Mouse (Mus musculus) urinary bladder, postnatal 4 days (tissue): ENCODE data around the gene Fam210b.

Experiments
- DNase-seq, 2 experiments: peaks; one replicate each; pipeline ENCODE4 v3.0.0; 2021 to 2022; ENCODE audit warnings: low spot score in 2 of 2

Gene Fam210b

GRCm38 (mm10) chr2:172350773-172351172, 5.4 kb downstream of the Fam210b start:
- no peak for DNase-seq

DNA sequence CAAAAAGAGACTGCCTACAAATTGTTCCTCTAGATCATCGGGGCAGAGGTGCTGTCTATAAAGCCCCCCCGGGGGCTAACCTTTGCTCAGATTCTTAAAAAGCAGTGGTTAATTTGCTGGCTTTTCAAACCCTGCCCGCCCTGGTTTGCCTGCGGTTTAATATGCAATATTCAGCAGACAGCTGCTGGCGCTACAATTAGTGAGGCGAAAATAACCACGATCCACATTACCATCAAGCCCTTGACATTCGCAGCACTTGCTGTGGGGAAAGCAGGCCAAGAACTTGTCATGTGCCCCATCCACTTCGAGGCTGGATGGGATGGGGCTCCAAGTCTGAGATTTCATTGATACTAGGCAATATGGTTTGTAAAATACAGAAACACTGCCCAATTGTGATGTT, 7.9 kb downstream of the Fam210b start:
- no peak for DNase-seq

DNA sequence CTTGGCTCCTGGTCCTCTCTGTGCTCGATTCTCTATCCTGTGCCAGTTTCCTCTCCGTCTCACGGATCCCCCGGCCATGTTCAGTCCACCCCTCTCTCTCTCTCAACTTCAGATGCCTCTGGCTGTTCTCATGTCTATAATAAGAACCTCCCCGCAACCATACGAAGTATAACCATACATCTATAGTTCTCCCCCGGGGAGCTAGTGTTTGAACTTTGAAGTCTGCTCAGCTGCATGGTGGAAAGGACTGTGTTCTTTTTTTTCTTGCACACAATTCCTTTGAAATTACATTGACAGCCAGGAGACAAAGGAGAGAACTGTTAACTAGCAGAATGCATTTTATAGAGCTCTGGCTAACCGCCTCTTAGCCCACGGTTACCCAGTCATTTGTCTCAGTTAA, 9.4 kb downstream of the Fam210b start:
- DNase-seq = no peak

- no peak for DNase-seq
Measured at GRCm38 (mm10) chr2:172355833-172356232, 10.5 kb downstream of the Fam210b start.

DNA sequence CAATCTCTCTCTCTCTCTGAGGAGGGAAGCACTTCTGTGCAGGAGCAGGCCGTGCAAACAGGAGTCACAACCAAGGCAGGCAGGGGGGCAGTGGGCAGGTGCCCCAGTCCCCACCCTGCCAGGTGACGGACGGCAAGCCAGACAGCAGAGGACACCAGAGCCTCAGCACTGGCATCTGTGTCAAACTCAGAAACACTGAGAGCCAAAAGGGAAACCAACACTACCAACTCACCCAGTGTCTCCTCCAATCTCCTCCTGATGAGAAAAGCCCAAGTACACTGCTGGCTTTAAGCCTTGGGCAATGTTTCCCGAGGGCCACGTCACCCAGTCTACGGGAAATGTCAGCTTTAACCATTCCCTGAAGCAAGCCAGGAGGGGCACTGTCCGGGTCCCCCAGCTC, 17.8 kb downstream of the Fam210b start:
- DNase-seq = no peak

DNA sequence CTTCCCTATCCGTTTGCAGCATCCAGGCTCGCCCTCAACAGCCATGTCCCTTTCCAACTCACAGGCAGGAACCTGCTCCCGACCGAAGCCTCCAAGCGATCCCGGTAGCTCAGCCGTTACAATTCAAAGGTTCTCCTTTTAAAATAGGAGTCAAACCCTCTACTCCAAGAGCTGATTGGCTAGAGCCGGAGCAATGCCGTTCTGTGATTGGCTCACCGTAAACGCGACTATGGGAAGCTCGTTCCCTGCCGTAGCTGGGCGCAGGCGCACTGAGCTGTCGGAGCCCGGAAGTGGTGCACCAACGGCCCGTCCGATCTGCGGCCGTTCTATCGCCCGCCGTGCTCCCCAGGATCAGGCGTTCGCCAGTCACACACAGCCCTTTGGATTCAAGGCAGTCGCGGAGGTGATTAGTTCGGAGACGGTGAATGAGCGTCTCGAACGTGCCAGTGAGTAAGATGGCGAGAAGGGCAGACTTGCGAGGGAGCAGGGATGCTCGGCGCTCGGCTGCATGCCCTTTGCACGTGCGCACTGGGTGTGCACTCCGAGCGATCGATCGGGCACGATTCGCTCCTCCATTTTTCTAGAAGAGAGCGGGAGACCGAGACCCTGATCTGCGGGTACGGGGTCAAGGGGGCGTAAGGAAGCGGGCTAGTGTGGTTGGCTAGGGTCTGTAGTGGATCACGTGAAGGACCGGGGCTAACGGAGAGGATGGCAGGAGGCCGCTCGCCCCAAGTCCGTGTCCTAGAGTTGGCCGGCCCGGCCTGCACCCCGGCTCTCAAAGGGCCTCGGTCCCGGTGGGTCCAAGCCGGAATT, 25.3 kb downstream of the Fam210b start, which contains the start of the genes Aurka and Cstf1:
Gene Aurka (minus strand): TSS at position 125 of the 813 bp plus-strand sequence.
Gene Cstf1 (plus strand): TSS at position 271 of the 813 bp plus-strand sequence.
- peak; percentile 92 to 93 for DNase-seq

- DNase-seq = no peak
Measured at GRCm38 (mm10) chr2:172371258-172371657, 25.9 kb downstream of the Fam210b start.

DNA sequence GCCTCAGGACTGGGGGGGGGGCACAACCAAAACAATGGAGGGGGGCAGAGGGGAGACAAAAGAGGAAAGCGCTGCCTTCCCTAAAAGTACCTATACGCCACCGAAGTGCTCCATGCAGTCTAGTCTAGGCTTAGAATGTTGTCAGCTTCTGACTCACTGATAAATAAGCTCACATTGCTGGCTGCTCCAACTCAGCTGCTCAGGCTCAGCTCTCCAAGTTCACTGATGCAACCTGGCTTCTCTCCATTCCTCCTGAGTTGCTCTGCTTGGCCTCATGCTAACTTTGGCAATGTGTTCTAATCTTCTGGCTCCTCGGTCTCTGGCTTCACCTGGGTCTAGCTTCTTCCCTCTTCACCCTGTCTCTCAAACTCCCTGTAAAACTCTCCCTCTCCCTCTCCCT, 31.2 kb downstream of the Fam210b start:
- DNase-seq = no peak

GRCm38 (mm10) chr2:172376999-172377515, 31.7 kb downstream of the Fam210b start:
- no peak for DNase-seq

DNA sequence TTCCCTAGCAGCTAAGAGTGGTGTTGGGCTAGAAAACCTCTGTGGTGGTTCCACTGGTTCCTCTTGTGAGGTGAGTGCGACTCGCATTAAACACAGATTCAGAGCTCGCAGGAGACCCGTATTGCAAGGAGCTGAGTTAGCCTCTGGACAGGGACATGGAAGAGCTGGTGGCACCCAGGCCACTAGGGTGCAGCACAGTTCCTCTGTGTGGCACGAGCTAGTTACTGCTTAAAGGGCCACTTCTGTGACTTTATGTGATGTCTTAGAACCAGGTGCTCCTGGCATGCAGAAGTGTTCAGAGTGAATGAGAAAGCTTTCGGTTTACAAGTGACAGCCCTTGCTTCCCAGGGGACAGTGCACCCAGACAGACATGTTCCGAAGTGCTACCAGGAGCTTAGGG, 33.0 kb downstream of the Fam210b start:
- no peak for DNase-seq

DNA sequence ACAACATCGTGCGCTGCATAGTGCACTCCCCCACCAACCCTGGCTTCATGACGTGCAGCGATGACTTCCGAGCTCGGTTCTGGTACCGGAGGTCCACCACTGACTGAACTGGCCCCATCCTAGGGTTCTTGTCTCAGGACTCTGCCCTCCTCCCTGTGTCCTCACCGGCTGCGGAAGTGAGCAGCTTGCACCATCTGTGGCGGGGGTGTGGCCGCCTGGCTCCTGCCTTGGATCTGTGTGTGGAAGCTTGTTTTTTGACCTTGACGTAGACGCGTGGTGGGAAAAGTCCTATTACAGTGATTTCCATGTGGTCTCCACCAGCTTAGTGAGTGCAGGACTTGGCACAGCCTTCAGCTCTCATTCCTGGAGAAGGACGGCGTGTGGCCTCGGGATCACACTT, 35.1 kb downstream of the Fam210b start:
- no peak for DNase-seq

DNA sequence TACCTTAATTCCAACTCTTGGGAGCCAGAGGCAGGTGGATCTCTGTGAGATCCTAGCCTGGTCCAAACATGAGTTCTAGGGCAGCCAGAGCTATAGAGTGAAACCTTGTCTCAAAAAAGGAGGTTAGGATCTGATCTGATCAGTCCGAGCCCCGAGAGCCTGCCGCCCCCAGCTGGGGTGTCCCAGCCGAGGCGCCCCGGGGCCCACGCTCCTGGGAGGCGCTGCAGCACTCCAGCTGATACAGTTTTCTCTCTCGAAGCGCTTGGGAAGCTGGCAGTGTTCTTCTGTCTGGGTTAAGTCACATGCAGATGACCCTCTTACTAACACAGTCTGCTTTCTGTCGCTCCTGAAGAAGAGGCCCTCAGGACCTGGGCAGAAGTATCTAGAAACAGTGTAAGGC, 36.0 kb downstream of the Fam210b start:
- DNase-seq = no peak

GRCm38 (mm10) chr2:172381898-172382297, 36.5 kb downstream of the Fam210b start:
- no peak for DNase-seq

DNA sequence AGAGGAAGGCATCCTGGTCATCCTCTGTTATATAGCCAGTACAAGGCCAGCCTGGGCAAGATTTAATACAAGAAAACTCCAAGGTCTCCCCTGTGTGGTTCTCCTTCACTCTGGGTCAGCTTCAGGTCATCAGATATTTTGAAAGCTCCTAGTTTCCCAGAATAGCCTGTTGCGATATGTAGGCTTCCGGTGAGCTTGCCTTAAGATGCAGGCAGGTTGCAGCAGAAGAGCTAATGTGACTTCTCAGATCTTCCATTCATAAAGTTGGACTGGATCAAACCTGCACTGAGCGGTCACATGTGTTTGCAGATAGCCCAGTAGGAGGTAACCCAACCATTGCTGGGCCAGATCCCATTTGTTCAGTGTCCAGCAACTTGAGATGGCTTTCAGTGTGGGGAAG, 39.4 kb downstream of the Fam210b start:
- DNase-seq = no peak

DNA sequence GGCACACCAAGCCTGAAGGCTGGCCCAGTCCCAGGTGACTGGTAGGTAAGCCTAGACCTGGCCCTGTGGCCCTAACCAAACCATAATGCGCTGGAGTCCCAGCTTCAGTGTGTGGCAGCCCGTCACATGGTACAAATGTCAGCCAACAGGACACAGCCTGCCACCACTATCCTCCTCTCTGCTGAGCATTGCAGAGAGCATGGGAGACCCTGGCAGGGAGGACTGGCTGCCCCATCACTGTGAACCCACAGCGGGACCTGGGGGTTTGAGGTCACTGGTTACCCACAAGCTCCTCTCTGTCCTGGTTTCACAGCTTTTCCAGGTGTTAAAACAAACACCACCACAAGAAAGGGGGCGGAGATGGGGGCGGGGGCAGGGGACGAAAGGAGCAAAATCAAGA, 45.0 kb downstream of the Fam210b start:
- DNase-seq = no peak

- no peak for DNase-seq
Measured at GRCm38 (mm10) chr2:172392041-172392521, 46.7 kb downstream of the Fam210b start.

DNA sequence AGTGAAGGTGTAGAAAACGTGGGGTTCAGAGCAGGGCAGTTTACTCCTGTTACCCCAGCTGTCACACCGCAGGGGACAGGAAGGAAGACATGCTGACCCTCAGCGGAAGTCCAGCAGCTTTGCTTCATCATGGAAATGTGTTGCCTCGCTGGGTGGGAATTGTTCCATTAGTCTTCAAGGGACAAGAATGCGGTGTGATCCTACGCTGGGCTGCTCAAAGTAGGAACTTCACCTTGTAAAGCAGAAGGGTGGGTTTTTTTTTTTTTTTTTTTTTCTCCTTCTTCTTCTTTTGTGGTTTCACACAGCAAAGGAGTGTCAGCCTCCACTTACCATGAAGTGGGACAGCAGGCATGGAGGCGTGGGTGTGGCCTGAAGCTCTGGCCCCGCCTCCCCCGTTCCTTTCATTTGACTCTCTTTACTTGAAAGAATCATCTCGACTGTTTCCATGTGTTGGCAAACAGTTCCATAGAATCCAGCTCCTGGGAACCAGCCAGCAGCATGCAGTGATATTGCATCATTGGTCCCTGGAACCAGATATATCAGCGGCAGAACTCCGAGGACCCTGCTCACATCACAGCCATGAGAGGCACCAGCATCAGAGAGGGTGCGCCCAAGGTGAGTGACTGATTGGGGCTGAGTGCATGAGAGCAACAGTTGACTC, 48.2 kb downstream of the Fam210b start, which contains the start of gene Cass4:
Gene Cass4 (plus strand): TSS at position 404 of the 661 bp plus-strand sequence.
- DNase-seq = no peak

GRCm38 (mm10) chr2:172394052-172394392, 48.7 kb downstream of the Fam210b start:
- DNase-seq = no peak

- DNase-seq = no peak
Measured at GRCm38 (mm10) chr2:172394671-172395070, 49.3 kb downstream of the Fam210b start.

DNA sequence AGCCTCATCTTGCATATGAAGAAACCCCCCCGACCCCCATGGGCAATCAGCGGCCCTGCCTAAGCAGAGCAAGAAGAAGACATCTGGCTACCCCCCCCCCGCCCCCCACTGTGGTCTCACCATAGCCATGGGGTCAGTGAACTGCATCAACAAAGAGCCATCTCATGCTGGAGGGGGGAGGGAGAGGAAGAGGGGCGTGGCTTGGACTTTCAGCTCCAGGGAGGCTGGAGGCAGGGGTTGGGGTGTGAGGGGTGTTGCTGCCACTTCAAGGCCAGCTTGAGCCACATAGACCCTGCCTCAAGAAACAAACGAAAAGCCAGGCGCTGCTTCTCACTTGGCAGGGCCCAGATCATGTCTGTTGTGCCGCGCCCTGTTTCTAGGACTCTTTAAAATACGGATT, 50.6 kb downstream of the Fam210b start:
- no peak for DNase-seq

GRCm38 (mm10) chr2:172399901-172400300, 54.5 kb downstream of the Fam210b start:
- DNase-seq = no peak

DNA sequence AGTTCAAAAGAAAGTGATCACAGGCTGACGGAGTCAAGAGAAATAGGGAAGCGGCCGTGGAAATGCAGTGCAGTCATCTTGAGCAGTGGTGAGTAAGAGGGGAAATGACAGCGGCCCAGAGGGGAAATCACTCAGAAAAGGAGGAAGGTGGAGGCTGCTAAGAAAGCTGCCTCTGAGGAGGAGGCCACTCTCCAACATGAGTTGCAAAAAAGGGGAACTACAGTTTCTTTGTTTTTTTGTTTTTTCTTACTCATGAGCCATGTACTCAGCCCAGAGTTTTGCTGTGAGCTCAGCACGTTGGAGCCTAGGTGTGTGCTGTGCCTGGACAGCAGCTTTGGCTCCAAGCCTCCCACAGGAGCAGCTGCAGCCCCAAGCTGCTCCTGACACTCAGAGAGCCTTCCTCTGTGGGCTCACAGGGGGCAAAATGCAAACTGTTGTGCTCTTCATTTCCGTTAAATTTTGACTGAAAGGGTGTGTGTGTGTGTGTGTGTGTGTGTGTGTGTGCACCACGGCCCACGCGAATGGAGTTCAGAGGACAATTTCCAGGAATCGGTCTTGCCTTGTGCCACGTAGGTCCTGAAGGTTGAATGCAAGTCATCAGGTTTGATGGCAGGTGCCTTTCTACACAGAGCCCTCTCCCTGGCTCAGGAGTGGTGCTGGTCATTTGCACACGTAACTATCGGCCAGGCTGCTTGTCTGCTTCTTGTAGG, 55.9 kb downstream of the Fam210b start:
- no peak for DNase-seq
